Mouse (Mus musculus) G1E (cell line): ENCODE results near the gene Arhgef2.

Source experiments
- CTCF ChIP-seq: IDR thresholded peaks from 2 replicates; pipeline ENCODE4 v1.5.1; 2012; ENCODE audit warnings: low read depth, low read length, inconsistent platforms, mixed read lengths
- GATA1 ChIP-seq: IDR thresholded peaks from 2 replicates; pipeline ENCODE4 v1.6.1; 2012; ENCODE audit warnings: borderline replicate concordance, low read length, inconsistent platforms, mixed read lengths
- POLR2AphosphoS5 ChIP-seq: IDR thresholded peaks from 2 replicates; pipeline ENCODE4 v1.6.1; 2012; ENCODE audit warnings: low read depth, low read length, inconsistent platforms; ENCODE audit not compliant: insufficient replicate concordance
- TAL1 ChIP-seq: conservative IDR thresholded peaks from 2 replicates; pipeline ENCODE4 v1.6.1; 2012; ENCODE audit warnings: low read depth, low read length, inconsistent platforms, mixed read lengths

DNA sequence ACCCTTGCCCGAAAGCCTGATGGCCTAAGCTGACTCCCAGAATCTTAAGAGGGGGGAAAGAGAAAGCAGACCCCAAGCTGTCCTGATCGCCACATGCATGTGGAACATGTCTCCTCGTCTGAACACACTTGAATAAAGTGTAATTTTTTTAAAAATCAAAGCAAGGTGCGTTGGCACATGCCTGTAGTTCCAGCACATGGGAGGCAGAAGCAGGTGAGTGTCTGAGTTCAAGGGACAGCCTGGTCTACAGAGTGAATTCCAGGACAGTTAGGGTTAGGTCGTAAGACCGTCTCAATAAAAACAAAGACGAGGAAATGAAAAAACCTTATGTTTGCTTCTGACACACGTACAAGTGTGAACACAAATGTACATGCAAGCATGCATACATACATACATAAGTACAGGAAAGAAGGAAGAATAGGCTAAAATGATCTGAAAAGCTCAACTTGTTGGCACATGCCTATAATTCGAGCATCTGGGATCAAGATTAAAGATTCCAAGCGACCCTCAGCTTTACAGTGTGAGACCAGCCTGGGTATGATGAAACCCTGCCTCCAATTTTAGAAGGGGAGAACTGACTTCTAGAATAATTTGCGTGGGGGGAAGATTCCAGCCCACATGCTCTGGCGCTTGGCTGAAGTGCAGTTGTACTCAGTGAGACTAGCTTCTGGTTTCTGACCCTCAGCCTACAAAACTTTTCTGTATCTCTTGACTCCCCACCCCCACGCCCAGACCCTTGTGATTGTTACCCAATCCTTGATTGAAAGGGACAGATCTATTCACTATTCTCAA is 45.1 kb downstream of the Arhgef2 start:
- TF ChIP-seq CTCF (no peak), GATA1 (no peak), POLR2AphosphoS5 (no peak), TAL1 (no peak)
